Mouse (Mus musculus) left cerebral cortex, adult 9 months (tissue): Measurements from ENCODE around the gene 1700028J19Rik.

Experiments used
- DNase-seq, 2 experiments: peaks; one replicate each; pipeline ENCODE4 v3.0.0; 2022; ENCODE audit warnings: low spot score in 2 of 2

Gene 1700028J19Rik

DNA sequence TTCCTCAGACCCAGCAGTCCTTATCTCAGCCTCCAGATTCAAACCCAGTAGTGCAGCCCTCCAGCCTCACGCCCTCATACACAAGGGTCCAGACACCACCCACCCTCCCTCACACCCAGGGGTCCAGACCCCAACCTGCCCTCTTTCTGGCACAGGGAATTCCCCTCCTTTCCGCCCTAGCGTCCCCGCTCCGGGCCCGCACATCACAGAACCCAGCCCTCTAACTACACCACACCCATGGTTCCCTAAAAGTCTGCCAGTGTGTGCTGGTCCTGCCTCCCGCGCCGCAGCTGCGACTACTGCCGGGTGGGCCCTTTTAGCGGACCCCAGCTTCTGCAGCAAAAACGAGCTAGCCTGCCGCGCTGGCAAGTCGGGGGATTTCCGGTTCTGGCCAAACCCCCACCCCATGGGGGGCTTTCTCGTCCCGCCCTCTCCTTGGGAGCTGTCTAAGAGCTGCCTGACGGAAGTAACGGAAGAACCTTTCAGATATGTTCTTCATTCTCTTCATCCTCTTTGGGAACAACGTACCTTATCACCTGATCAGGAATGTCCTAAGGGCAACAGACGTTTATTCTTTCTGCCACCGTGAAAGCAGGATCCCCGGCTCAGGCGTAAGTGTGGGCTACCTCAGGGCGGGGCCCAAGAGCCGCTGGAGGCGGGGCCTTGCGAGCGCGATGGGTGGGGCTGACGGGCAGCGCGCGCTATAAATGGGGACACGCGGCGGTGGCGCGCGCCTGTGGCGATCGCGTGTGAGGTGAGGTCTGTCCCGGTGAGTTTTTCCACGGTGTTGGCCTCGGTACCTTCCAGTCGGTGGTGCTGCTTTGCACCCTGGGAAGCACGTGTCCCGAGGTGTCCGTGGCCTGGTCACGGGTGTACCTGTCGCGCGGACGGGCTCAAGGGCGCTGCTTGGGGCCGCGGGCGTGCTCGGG, at the start of gene 1700028J19Rik, which contains the start of gene 2410002F23Rik:
TSS of gene 1700028J19Rik (minus strand) at position 641 of the 929 bp plus-strand sequence.
TSS of gene 2410002F23Rik (plus strand) at position 668 of the 929 bp plus-strand sequence.
- peak; percentile 79 to 93 for DNase-seq

DNA sequence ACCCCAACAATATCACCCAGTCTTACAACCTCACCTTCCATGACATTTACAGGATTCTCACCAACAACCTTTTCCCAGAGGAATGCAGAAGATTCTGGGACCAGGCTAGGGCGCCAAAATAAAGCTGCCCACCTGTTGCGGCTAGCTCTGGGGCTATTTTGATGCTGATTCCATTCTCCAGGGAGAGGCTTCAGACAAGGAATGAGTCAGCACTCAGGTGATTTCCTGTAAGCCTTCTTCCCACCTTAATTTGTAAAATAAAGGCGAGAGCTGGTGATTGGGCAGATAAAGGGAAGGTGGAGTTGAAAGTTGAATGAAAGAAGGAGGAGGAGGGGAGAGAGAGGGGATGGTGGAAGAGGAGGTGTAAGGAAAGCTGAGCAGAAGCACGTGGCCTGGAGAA, 44.9 kb upstream of the 1700028J19Rik start:
- no peak for DNase-seq

DNA sequence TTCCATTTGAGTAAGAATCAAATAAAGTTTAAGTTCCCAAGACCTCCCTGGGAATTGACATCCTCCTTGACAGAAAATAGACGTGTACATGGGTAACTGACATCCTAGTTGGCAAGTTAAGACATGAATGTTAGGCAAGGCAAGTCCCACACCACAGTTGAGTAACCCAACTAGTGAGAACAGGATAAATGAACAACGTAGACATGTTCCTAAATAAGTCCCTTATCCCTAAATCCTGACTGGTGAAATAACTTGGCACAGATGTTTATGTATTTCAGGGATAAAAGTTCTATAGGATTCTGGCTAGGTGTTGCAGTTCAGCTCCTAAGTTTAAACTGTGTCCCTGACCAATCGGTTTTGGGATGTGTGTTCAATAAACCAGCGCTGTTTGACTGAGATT, 44.5 kb upstream of the 1700028J19Rik start:
- no peak for DNase-seq

DNA sequence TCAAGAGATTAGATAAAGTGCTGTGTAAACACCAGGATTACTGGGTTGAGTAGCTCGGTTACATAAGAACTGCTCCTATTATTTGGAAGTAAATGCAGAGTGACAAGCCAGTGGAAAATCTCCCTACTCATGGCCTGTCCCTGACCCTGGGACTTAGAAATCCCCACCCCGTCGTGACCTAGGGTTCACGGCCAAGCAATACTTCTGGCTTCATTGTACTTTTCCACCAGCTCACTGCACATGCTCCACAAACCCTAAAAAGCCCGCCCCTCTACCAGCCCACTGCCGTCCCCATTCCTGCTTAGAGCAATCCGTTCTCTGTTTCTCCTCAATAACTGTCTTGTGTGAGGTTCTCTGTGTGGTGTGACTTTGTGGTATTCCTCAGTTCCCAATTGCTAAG, 41.3 kb upstream of the 1700028J19Rik start:
- no peak for DNase-seq

DNA sequence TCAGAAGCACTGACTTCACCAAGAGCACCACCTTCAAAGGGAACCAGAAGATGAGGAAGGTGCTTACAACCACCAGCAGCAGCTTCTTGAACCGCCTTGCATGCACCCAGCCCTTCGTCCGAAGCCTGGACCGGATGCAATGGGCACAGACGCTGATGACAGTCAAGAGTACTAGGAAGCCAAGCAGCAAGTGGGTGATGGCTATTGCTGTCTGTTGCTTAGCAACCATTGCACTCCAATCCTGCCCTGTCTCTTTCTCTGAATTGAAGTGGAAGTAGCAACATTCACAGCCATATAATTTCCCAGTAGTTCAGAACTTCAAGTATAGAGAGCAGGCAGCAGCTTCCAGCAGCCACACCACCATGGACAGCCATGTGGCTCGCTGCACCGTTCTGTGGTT, 35.1 kb upstream of the 1700028J19Rik start:
- DNase-seq, result no peak

DNA sequence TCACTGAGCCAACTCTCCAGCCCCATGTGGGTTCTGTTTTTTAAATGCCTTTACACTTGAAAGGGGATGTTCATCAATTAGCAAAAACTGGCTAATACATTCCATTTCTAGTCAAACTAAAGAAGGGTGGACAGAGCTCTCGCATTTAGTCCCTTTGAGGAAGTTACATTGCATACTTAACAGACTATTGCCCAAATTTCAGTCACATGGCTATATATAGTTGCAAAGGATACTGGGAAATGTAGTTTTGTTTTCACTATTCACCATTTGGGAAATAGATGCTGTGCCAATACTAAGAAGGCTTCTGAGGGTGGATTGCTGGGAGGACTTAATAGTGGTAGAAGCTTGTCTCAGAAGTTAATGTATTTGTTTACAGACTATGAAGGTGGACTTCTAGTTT, 34.5 kb upstream of the 1700028J19Rik start:
- no peak for DNase-seq

DNA sequence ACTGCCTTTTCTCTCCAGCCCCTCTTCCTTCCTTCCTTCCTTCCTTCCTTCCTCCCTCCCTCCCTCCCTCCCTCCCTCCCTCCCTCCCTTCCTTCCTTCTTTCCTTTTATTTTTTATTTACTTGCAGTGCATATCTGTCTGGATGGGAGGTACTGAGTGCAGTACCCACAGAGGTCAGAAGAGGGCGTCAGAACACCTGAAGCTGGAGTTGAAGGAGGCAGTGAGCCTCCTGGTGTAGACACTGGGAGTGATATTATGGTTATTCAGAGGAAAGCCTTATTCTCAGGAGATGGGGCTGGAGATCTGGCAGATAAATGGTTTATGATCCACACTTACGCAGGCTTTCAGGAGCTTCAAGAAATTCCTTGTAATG, 30.7 kb upstream of the 1700028J19Rik start:
- peak in 1 of 2 experiments; percentile 72 for DNase-seq

DNA sequence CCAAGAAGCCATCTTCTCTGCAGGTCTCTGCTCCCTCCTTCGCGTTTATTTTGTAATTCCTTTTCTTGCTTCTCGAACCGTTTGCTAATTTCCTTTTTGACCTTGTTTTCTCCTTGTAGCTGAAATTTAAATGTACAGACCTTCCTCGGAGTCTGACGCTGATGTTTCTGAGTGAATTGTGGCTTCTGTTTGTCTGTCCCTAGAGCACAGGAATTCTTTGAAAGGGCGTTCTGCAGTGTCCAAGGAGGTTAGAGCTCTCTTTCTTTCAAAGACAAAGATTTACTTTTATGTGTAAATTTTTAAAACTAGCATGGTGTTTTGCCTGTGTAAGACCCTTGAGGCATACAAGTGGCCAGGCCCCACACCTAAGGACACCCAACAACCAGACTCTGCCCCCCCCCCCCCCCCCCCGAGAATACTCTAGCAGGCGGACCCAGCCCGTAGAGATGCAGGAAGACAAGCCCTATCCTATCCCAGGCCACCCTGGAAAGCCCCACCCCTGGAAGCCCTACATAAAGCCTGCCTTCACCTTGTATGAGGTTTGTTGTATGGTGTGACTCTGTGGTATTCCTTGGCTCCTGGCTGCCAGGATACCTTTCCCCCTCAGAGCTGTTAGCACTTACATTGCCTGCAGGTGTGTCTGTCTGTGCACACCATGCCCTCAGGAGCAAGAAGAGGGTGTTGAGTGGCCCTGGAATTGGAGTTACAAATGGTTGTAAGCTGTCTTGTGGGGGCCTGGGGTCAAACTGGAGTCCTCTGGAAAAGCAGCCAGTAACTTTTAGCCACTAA, 30.2 kb upstream of the 1700028J19Rik start:
- DNase-seq, result no peak

DNA sequence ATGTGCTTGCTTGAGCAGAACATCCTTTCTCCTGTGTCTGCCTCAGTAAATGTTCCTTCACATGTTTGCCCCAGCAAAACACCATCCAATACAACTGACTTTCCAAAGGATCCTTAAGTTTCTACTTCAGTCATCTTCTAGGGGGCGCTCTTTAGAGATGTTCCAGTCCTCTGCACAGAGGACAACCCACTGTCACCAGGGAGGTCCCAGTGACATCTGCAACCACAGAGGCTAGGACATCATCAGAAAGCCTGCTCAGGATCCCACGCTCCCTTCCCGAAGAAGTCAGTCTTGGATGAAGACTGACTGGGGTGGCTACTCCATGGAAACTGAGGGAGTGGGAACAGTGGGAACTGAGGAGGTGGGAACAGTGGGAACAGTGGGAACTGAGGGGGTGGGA, 29.1 kb upstream of the 1700028J19Rik start:
- no peak for DNase-seq

DNA sequence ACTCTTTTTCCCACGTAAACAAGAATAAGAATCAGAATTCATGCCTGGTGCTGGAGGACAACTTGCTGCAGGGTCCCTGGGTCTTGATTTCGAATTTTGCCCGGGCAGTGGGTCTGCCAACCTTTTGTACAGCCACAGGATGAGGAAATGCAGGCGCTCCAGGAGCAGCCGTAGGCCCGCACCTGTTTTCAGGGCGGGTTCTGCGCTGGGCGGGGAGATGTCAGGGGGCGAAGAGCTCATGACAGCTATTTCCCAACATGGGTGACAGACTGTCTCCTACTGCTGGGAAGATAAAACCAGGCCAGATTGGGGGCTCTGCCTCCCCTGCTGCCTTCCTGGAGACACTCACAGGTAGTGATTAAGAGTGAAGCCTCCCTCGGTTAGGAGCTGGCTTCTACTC, 27.6 kb upstream of the 1700028J19Rik start:
- no peak for DNase-seq

DNA sequence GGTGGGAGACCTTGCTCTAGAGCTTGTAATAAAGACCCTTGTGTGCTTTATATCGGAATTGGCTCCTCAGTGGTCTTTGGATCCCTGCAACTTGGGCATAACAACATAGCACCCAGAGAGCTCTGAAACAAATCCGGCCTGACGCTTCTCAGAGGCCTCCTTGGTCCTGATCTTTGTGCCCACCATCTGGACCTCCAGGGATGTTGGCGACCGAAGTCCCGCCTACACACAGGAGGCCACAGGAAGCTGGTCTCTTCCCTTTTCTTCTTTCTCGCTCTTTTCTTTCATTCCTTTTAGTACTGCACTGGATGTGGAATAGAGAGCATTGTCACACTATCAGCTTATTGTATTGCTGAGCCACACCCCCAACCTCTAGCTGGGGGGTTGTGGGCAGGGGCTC, 27.0 kb upstream of the 1700028J19Rik start:
- no peak for DNase-seq

DNA sequence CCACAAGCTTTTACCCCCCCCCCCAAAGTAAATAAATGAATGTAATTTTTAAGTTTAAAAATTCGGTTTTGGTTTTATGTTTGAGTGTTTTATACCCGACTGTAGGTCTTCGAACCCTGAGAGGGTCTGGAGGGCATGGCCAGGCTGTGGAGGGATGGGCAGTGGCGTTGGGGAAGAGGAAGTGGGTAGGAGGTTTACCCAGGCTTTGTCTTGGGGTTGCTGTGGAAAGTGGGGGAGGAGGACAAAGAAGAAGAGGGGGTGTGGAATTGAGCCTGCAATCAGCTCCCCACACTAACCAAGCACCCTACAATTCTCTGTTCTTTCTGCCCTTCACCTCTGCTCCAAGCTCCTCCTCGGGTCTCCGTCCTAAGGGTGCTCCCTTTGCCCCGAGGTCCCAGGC, 26.1 kb upstream of the 1700028J19Rik start:
- no peak for DNase-seq

DNA sequence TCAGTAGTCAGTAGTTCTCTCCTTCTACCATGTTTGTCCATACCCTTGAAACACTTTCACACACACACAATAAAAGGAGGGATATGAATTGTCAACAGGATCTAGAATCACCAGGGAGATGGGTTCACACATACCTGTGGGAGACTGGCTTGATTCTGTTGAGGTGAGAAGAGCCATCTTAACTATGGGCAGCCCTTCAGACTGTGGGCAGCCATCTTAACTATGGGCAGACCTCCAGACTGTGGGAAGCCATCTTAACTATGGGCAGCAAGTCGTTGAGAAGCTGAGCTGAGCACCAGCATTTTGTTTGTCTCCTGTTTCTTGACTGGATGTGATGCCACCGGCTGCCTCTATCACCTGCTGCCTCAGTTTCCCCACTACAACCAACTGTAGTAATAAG, 24.8 kb upstream of the 1700028J19Rik start:
- no peak for DNase-seq

DNA sequence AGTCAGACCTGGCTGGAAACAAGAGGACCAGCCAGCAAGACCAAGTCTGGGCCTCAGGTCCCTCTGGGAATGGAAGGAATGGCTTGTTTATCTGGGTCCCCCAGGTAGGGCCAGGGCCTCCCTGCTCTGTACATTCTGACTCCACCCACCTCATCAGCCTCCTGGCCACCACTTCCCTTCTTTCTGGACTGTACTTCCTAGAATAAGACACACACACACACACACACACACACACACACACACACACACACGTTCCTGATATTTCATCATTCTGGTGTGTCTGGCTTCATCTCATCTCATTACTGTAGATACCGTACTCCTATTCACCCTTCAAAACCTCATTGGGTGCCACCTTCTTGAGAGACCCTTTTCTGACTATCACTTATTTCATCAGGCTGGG, 22.9 kb upstream of the 1700028J19Rik start:
- no peak for DNase-seq

DNA sequence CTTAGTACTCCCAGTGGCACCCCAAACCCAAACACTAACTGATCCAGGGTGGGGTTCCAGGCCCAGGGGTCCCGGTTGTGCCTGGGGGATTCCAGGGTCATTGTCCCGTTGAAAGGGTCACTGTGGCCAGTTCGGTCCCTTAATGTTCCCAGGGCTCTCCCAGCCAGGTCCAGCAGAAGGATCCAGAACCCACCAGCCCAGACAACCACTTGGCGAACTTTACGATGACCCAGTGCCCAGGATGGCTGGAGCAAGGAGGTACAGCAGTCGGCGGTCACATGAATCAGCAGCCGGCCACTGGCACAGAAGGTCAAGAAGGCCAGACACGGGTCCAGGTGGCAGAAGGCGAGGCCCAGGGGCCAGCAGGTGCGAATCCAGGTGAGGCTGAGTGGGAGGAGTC, 21.6 kb upstream of the 1700028J19Rik start:
- no peak for DNase-seq

DNA sequence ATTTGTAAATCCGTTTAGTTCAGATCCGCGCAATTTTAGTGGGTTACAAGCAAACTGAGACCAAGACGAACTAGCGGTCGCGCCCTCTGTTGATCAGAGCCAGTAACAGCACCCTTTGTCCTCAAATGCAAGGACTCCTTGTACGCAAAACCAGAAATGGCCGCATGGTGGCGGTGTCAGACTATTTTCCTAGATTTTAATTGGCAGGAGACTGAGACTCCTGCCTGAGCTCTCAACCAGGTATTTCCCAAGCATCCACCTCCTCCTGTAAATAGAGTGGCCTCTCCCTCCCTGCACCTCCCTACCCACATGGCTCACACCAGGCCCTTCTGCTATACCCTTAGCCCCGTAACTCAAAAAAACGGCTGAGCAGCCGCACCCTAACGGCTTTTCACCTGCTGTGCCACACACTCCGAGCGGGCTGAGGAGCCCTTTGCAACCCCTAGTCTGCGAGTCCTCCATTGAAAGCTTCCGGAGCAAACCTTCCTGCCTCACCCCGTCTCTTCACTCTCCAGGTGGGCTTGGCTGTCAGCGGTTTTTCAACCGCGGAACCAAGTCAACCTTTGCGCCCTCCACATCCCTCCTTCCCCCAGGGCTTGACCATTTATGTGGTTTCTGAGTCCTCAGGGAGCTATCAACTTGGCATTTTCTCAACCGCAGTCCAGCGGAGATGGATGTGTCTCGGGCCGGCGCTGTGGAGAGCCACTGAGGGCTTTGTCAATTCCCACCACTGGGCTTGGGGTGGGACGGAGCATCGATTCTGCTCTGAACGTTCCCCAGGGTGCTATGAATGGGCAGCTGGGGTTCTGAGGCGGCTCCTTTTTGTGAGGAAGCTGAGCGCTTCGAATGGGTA, 16.5 kb upstream of the 1700028J19Rik start:
- peak; percentile 74 to 98 for DNase-seq

DNA sequence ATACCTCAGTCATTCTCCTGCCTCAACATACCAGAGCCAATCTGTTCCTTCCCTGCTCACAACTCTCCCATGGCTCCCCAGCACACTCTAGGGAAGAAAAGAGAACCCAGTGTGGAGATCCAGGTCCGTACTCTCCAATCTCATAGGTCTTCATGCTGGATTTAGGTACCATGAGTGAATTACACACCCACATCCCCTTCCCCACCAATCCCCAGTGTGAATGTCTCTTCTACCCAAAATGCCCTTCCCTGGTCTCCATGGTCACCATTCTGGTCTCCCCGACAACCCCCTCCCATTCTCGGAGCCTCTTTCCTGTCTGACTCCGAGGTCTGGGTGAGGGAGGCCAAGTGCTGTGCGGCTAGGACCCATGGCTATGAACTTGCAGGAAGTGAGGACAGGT, 14.7 kb upstream of the 1700028J19Rik start, which contains the start of gene Gm15517:
TSS of gene Gm15517 (plus strand) at position 301 of the 400 bp plus-strand sequence.
- DNase-seq, result no peak

DNA sequence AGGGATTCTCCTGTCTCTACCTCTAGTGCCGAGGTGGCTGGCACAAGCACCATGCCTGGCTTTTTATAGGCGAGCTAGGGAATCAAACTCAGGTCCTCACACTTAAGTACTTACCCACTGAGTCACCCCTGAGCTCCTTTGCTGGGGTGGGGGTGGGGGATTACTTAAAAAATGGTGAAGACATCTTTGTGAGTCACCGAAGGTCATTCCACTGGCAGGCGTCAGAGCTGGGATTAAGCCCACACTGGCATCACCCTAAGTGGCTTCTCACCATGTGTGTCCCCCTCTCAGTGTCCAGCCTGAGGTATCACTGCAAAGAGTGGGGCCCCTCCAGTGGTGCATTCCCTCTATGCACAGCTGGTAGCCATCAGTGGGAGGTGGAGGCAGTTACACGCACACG, 13.9 kb upstream of the 1700028J19Rik start:
- DNase-seq, result no peak

DNA sequence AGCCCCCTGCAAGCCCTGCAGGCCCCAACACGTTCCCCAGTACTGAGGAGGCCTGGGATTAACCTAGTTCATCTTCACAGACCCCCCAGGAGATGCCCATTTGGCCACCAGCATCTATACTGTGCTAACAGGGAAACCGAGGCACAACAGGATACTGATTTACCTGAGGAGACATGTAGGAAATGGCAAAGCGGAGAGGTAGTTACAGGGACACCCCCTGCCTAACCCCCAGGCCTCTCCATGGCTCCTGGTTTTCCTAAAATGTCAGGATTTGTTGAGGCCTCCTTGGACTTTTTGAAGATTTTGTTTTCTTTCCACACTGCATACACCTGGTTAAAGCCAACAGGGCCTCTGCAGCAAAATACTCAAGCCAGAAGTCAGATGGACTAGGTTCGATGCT, 10.8 kb upstream of the 1700028J19Rik start, which contains the start of gene Acp4:
TSS of gene Acp4 (minus strand) at position 101 of the 400 bp plus-strand sequence.
- DNase-seq, result no peak

DNA sequence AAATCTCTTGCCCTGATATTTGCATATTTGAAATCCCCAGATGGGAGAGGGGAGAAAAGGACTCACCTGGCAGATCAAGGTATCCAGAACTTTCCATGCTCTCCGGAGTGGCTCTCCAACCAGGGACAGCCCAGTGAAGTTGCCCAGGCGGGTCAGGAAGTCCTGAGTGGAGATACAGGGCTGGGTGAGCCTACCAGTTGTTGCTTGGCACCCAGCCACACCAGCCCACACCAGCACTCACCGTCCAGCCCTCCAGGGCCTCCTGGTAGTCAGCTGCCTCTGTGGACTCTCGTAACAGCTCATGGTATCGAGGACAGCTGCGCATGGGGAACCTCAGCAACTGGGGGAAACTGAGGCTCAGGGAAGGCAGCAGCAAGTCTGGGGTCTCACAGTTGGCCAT, 8.4 kb upstream of the 1700028J19Rik start:
- DNase-seq, result no peak

DNA sequence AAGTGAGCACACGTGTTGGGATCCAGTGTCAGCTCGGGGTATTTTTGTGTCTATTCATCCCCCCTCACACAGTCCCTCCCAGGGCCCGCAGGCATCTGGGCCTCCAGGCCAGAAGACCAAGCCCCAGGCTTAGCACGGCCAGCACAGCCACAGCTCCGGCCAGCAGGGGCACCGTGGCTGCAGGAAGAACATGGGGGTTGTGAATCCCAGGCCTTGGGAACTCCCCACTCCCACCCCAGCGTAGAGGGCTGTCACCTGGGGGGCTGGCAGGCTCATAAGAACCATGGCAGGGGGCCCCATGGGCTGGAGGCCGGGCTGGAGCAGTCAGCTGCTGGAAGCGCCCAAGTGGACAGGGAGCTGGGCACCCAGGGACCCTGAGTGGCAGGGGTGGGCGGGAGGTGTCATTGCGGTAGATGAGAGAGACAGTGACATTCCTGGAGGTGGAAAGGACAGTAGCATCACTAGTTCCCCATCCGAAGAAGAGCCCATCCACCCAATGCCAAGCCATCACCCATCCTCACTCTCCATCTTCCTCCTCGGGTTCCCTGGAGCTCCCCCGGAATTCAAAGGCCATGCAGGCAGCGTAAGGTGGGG, 6.6 kb upstream of the 1700028J19Rik start:
- DNase-seq, result no peak
